Mouse (Mus musculus) hindbrain, embryonic 11.5 days (tissue): ENCODE data around the gene H2al2a. TPM values are rescaled to one million over a fixed set of nuclear protein-coding genes. Genes with fewer than 3 reads are reported as not detected.

Source experiments
- ATAC-seq: fragments of 200-750 bp; cut with Nextera tagmentation; 2 replicates; pipeline ENCODE4 v1.8.0; 2017; ENCODE audit warnings: mild to moderate bottlenecking, moderate TSS enrichment, moderate library complexity; ENCODE audit not compliant: low FRiP score
- DNase-seq: peaks from one replicate; pipeline ENCODE4 v3.0.0-alpha.2; 2015; ENCODE audit warnings: low spot score
- H3K27ac ChIP-seq: fragments of 300-500 bp; sonication (generic); 2 replicates; pipeline ENCODE4 v1.5.1; 2014; ENCODE audit warnings: mild to moderate bottlenecking, low read depth, low read length
- H3K27me3 ChIP-seq: fragments of 300-500 bp; sonication (generic); 2 replicates; pipeline ENCODE4 v1.6.1; 2014; ENCODE audit warnings: mild to moderate bottlenecking, low read length, moderate library complexity, mixed read lengths; ENCODE audit not compliant: control insufficient read depth, insufficient read depth
- H3K36me3 ChIP-seq: fragments of 300-500 bp; sonication (generic); 2 replicates; pipeline ENCODE4 v1.6.1; 2014; ENCODE audit warnings: mild to moderate bottlenecking, low read length, moderate library complexity, mixed read lengths; ENCODE audit not compliant: control insufficient read depth, insufficient read depth
- H3K4me1 ChIP-seq: fragments of 300-500 bp; sonication (generic); replicated peaks from 2 replicates; pipeline ENCODE4 v1.6.1; 2014; ENCODE audit warnings: low read length, mixed read lengths; ENCODE audit not compliant: control insufficient read depth, insufficient read depth
- H3K4me2 ChIP-seq: fragments of 300-500 bp; sonication (generic); replicated peaks from 2 replicates; pipeline ENCODE4 v1.6.1; 2014; ENCODE audit warnings: mild to moderate bottlenecking, low read depth, low read length
- H3K4me3 ChIP-seq: fragments of 300-500 bp; sonication (generic); 2 replicates; pipeline ENCODE4 v1.5.1; 2014; ENCODE audit warnings: low read depth, low read length
- H3K9ac ChIP-seq: fragments of 300-500 bp; sonication (generic); 2 replicates; pipeline ENCODE4 v1.6.1; 2014; ENCODE audit warnings: low read depth, low read length
- H3K9me3 ChIP-seq: fragments of 300-500 bp; sonication (generic); 2 replicates; pipeline ENCODE4 v1.6.1; 2016; ENCODE audit warnings: low read length; ENCODE audit not compliant: control insufficient read depth
- WGBS: fragments of 180-500 bp; shearing (Covaris S2); extraction: QIAGEN DNeasy Blood & Tissue Kit; methylation state at CpG from one replicate; pipeline ENCODE4 v1.1.7; 2014; 5-methylcytosine and 5-hydroxymethylcytosine counted together
- polyA plus RNA-seq: library from polyadenylated mRNA; unstranded; fragments of >200 nt; fragmentation: Nextera tagmentation; extraction: Ambion mirVana; gene quantifications from 2 replicates; pipeline ENCODE4 v1.2.1, GENCODE M21; 2014

Gene H2al2a
- polyA plus RNA-seq, 1 experiment from 2014 or later: not detected

GRCm38 (mm10) chr2:17946875-17947274, 49.9 kb downstream of the H2al2a start:
- no peaks in the 10 kb centered on the region for H3K36me3 ChIP-seq
- H3K9me3 ChIP-seq: no peaks in the 10 kb centered on the region
- no peak overlapping the region for H3K27ac ChIP-seq
- H3K9ac ChIP-seq: no peak overlapping the region
- ATAC-seq: no peak
- 83% methylated on average over 3 of the region's 3 CpGs for WGBS
- no peak overlapping the region for H3K4me2 ChIP-seq
- no peaks in the 10 kb centered on the region for H3K27me3 ChIP-seq
- no peaks in the 10 kb centered on the region for H3K4me1 ChIP-seq
- no peak for DNase-seq
- H3K4me3 ChIP-seq: no peak overlapping the region

Other genes with a start within 250 kb of the H2al2a start
- 8.5 and 10.7 TPM in 2 replicates for gene A930004D18Rik, start 40.8 kb upstream of the H2al2a start, polyA plus RNA-seq
- 19.6 and 20.1 TPM in 2 replicates for gene Skida1, start 52.1 kb upstream of the H2al2a start, polyA plus RNA-seq
- 48.0 and 62.2 TPM in 2 replicates for gene Mllt10, start 58.3 kb upstream of the H2al2a start, polyA plus RNA-seq